Comparison of ENCODE assay signal across 19 mouse cellular contexts in genomic region chr5:121019505-121019904, GRCm38 (mm10). TPM values are rescaled to one million over a fixed set of nuclear protein-coding genes. Genes with fewer than 3 reads are reported as not detected.
"Had no signal": no experiment of that assay in that cellular context is flagged by ENCODE, and none has a peak within 500 bp of the region (broad histone marks: within the 10 kb centered on the region; RNA-seq: fewer than 3 reads in every experiment).

No protein-coding gene starts in this region.

- H3K36me3 ChIP-seq: limb, embryonic 13.5 days; neural tube, embryonic 12.5 days had no signal

- H3K9ac ChIP-seq: limb, embryonic 13.5 days; liver, embryonic 14.5 days; neural tube, embryonic 12.5 days had no signal

- H3K9me3 ChIP-seq: limb, embryonic 13.5 days; neural tube, embryonic 12.5 days had no signal

- H3K27me3 ChIP-seq: limb, embryonic 13.5 days had no signal

- H3K4me2 ChIP-seq: limb, embryonic 13.5 days; neural tube, embryonic 12.5 days had no signal

- H3K4me3 ChIP-seq: limb, embryonic 13.5 days; myocyte; neural tube, embryonic 12.5 days had no signal

- H3K27ac ChIP-seq: limb, embryonic 13.5 days; liver, embryonic 14.5 days; neural tube, embryonic 12.5 days had no signal

- H3K4me1 ChIP-seq: limb, embryonic 13.5 days had no signal

- ATAC-seq: intestine, postnatal 0 days; lung, postnatal 0 days had no signal

- DNase-seq: kidney, adult 8-10 months; kidney, postnatal 25 days; layer of hippocampus, adult 9-11 months; layer of hippocampus, postnatal 36 days; lung, adult 2 months; lung, postnatal 36 days; midbrain, embryonic 14.5 days; spleen, adult 18-20 months; thymus, adult 2 months; thymus, postnatal 25 days had no signal

RNA-seq across cellular contexts. Expression of gene Rph3a, which starts 9.6 kb away (rescaled TPM):
- total RNA-seq: liver, adult 2 months; megakaryocyte progenitor cell, adult 5-6 weeks; neutrophil, adult 5-6 weeks had no signal
- polyA plus RNA-seq: liver, adult 2 months; liver, embryonic 14.5 days; lung, adult 2 months; lung, postnatal 0 days had no signal
